Mouse (Mus musculus): Measurements from ENCODE around the gene Kantr. TPM values are rescaled to one million over a fixed set of nuclear protein-coding genes. Genes with fewer than 3 reads are reported as not detected.
"Not testable (repeated sequence)": the region's sequence is repeated elsewhere in the genome, so short reads cannot be mapped to it uniquely, and the experiment has no call there.

Gene Kantr
- polyA plus RNA-seq, 1 experiment from 2014 or later, result 15.4 TPM

GRCm38 (mm10) chrX:152342358-152342901 lies 15.1 kb upstream of the Kantr start, which contains the start of gene Tspyl2:
Tspyl2 (minus strand) TSS chrX:152342425.
- H3K4me2 ChIP-seq (ENCODE audit: low read depth, low read length), result peak within 1 kb of the TSS; percentile 58
- H3K9me3 ChIP-seq (ENCODE audit: control insufficient read depth, low read length), result no peaks in the 10 kb centered on the region
- H3K27ac ChIP-seq (replicated peaks; ENCODE audit: low read depth, low read length), result peak within 1 kb of the TSS; percentile 83
- peaks cover 23% of the 10 kb centered on the region; the same call in 1 of the 2 replicates for H3K36me3 ChIP-seq (ENCODE audit: control insufficient read depth, insufficient read depth, low read length)
- peak within 1 kb of the TSS; percentile 85 for H3K9ac ChIP-seq (ENCODE audit: low read depth, low read length)
- ATAC-seq (ENCODE audit: low read depth) (peak; percentile 97), DNase-seq (ENCODE audit: low spot score) (peak; percentile 98)
- 19% methylated on average over 14 of the region's 27 CpGs for WGBS
- H3K4me1 ChIP-seq (ENCODE audit: control insufficient read depth, insufficient read depth, low read length), result 0 out of 2 replicates have a peak, but pooled peaks cover 5% of the 10 kb centered on the region
- peaks cover 51% of the 10 kb centered on the region for H3K27me3 ChIP-seq (replicated peaks; ENCODE audit: control insufficient read depth, insufficient read depth, low read length)
- peak within 1 kb of the TSS; percentile 59 for H3K4me3 ChIP-seq (ENCODE audit: low read depth, low read length)

GRCm38 (mm10) chrX:152341496-152341895 lies 14.2 kb upstream of the Kantr start:
- peak overlapping the region; percentile 58 for H3K4me2 ChIP-seq (ENCODE audit: low read depth, low read length)
- WGBS, result 42% methylated on average over 8 of the region's 11 CpGs
- H3K27ac ChIP-seq (replicated peaks; ENCODE audit: low read depth, low read length), result peak overlapping the region; percentile 83
- peak; percentile 2 for DNase-seq (ENCODE audit: low spot score)
- H3K4me1 ChIP-seq (ENCODE audit: control insufficient read depth, insufficient read depth, low read length), result 0 out of 2 replicates have a peak, but pooled peaks cover 5% of the 10 kb centered on the region
- H3K4me3 ChIP-seq (ENCODE audit: low read depth, low read length), result peak overlapping the region; percentile 59
- H3K9me3 ChIP-seq (ENCODE audit: control insufficient read depth, low read length), result no peaks in the 10 kb centered on the region
- peaks cover 23% of the 10 kb centered on the region; the same call in 1 of the 2 replicates for H3K36me3 ChIP-seq (ENCODE audit: control insufficient read depth, insufficient read depth, low read length)
- peaks cover 58% of the 10 kb centered on the region for H3K27me3 ChIP-seq (replicated peaks; ENCODE audit: control insufficient read depth, insufficient read depth, low read length)
- no peak for ATAC-seq (ENCODE audit: low read depth)
- H3K9ac ChIP-seq (ENCODE audit: low read depth, low read length), result peak overlapping the region; percentile 85

- ATAC-seq (ENCODE audit: low read depth), result peak; percentile 100
- H3K4me3 ChIP-seq (ENCODE audit: low read depth, low read length), result peak overlapping the region; percentile 26
- H3K27ac ChIP-seq (replicated peaks; ENCODE audit: low read depth, low read length), result peak overlapping the region; percentile 92
- 0 out of 2 replicates have a peak, but pooled peaks cover 5% of the 10 kb centered on the region for H3K4me1 ChIP-seq (ENCODE audit: control insufficient read depth, insufficient read depth, low read length)
- no peaks in the 10 kb centered on the region for H3K9me3 ChIP-seq (ENCODE audit: control insufficient read depth, low read length)
- 26% methylated on average over 31 of the region's 33 CpGs for WGBS
- peak; percentile 97 for DNase-seq (ENCODE audit: low spot score)
- peaks cover 23% of the 10 kb centered on the region; the same call in 1 of the 2 replicates for H3K36me3 ChIP-seq (ENCODE audit: control insufficient read depth, insufficient read depth, low read length)
- H3K27me3 ChIP-seq (replicated peaks; ENCODE audit: control insufficient read depth, insufficient read depth, low read length), result peaks cover 40% of the 10 kb centered on the region; the same call in 1 of the 2 replicates
- peak overlapping the region; percentile 49 for H3K4me2 ChIP-seq (ENCODE audit: low read depth, low read length)
- peak overlapping the region; percentile 64 for H3K9ac ChIP-seq (ENCODE audit: low read depth, low read length)
Measured at GRCm38 (mm10) chrX:152336546-152337332, 9.4 kb upstream of the Kantr start.

GRCm38 (mm10) chrX:152336123-152336522 lies 8.8 kb upstream of the Kantr start:
- peak overlapping the region; percentile 49 for H3K4me2 ChIP-seq (ENCODE audit: low read depth, low read length)
- H3K9ac ChIP-seq (ENCODE audit: low read depth, low read length); H3K9me3 ChIP-seq (ENCODE audit: control insufficient read depth, low read length); ATAC-seq (ENCODE audit: low read depth); H3K4me1 ChIP-seq (ENCODE audit: control insufficient read depth, insufficient read depth, low read length); DNase-seq (ENCODE audit: low spot score): not testable (repeated sequence)
- H3K27ac ChIP-seq (replicated peaks; ENCODE audit: low read depth, low read length), result peak overlapping the region; percentile 92
- H3K4me3 ChIP-seq (ENCODE audit: low read depth, low read length), result peak overlapping the region; percentile 26
- H3K36me3 ChIP-seq (ENCODE audit: control insufficient read depth, insufficient read depth, low read length), result peaks cover 23% of the 10 kb centered on the region; the same call in 1 of the 2 replicates
- WGBS, result 43% methylated on average over 4 of the region's 4 CpGs
- H3K27me3 ChIP-seq (replicated peaks; ENCODE audit: control insufficient read depth, insufficient read depth, low read length), result peaks cover 34% of the 10 kb centered on the region; the same call in 1 of the 2 replicates

- not testable (repeated sequence) for H3K4me1 ChIP-seq (ENCODE audit: control insufficient read depth, insufficient read depth, low read length); H3K4me3 ChIP-seq (ENCODE audit: low read depth, low read length); ATAC-seq (ENCODE audit: low read depth); H3K27ac ChIP-seq (replicated peaks; ENCODE audit: low read depth, low read length); H3K9ac ChIP-seq (ENCODE audit: low read depth, low read length); H3K4me2 ChIP-seq (ENCODE audit: low read depth, low read length); H3K36me3 ChIP-seq (ENCODE audit: control insufficient read depth, insufficient read depth, low read length); H3K9me3 ChIP-seq (ENCODE audit: control insufficient read depth, low read length); DNase-seq (ENCODE audit: low spot score)
- H3K27me3 ChIP-seq (replicated peaks; ENCODE audit: control insufficient read depth, insufficient read depth, low read length), result peaks cover 21% of the 10 kb centered on the region
Measured at GRCm38 (mm10) chrX:152329400-152329799, 2.1 kb upstream of the Kantr start.

GRCm38 (mm10) chrX:152327689-152328052 lies 376 bp upstream of the Kantr start:
- Histone ChIP-seq H3K9ac (ENCODE audit: low read depth, low read length) (peak overlapping the region; percentile 32; the same call in 1 of the 2 replicates), H3K27ac (replicated peaks; ENCODE audit: low read depth, low read length) (0 out of 2 replicates have a peak overlapping the region, but pooled peaks have one; percentile 4), H3K9me3 (ENCODE audit: control insufficient read depth, low read length) (no peaks in the 10 kb centered on the region), H3K27me3 (replicated peaks; ENCODE audit: control insufficient read depth, insufficient read depth, low read length) (peaks cover 18% of the 10 kb centered on the region), H3K4me3 (ENCODE audit: low read depth, low read length) (peak overlapping the region; percentile 57), H3K36me3 (ENCODE audit: control insufficient read depth, insufficient read depth, low read length) (no peaks in the 10 kb centered on the region), H3K4me1 (ENCODE audit: control insufficient read depth, insufficient read depth, low read length) (no peaks in the 10 kb centered on the region), H3K4me2 (ENCODE audit: low read depth, low read length) (peak overlapping the region; percentile 56)
- 29% methylated on average over 8 of the region's 8 CpGs for WGBS
- ATAC-seq (ENCODE audit: low read depth), result peak; percentile 26
- DNase-seq (ENCODE audit: low spot score), result no peak

GRCm38 (mm10) chrX:152323584-152323983 lies 3.7 kb downstream of the Kantr start:
- no peak overlapping the region for H3K9ac ChIP-seq (ENCODE audit: low read depth, low read length)
- no peak overlapping the region for H3K4me3 ChIP-seq (ENCODE audit: low read depth, low read length)
- DNase-seq (ENCODE audit: low spot score), result no peak
- H3K27ac ChIP-seq (replicated peaks; ENCODE audit: low read depth, low read length), result no peak overlapping the region
- H3K4me1 ChIP-seq (ENCODE audit: control insufficient read depth, insufficient read depth, low read length), result no peaks in the 10 kb centered on the region
- ATAC-seq (ENCODE audit: low read depth), result no peak
- no peaks in the 10 kb centered on the region for H3K9me3 ChIP-seq (ENCODE audit: control insufficient read depth, low read length)
- 97% methylated on average over 1 of the region's 1 CpGs for WGBS
- H3K36me3 ChIP-seq (ENCODE audit: control insufficient read depth, insufficient read depth, low read length), result 0 out of 2 replicates have a peak, but pooled peaks cover 6% of the 10 kb centered on the region
- H3K27me3 ChIP-seq (replicated peaks; ENCODE audit: control insufficient read depth, insufficient read depth, low read length), result peaks cover 11% of the 10 kb centered on the region; the same call in 1 of the 2 replicates
- H3K4me2 ChIP-seq (ENCODE audit: low read depth, low read length), result no peak overlapping the region

- Histone ChIP-seq H3K4me3 (ENCODE audit: low read depth, low read length) (no peak overlapping the region), H3K27ac (replicated peaks; ENCODE audit: low read depth, low read length) (no peak overlapping the region), H3K27me3 (replicated peaks; ENCODE audit: control insufficient read depth, insufficient read depth, low read length) (peaks cover 10% of the 10 kb centered on the region; the same call in 1 of the 2 replicates), H3K9me3 (ENCODE audit: control insufficient read depth, low read length) (no peaks in the 10 kb centered on the region), H3K36me3 (ENCODE audit: control insufficient read depth, insufficient read depth, low read length) (0 out of 2 replicates have a peak, but pooled peaks cover 6% of the 10 kb centered on the region), H3K4me1 (ENCODE audit: control insufficient read depth, insufficient read depth, low read length) (no peaks in the 10 kb centered on the region), H3K9ac (ENCODE audit: low read depth, low read length) (no peak overlapping the region), H3K4me2 (ENCODE audit: low read depth, low read length) (no peak overlapping the region)
- WGBS, result 40% methylated on average over 2 of the region's 2 CpGs
- ATAC-seq (ENCODE audit: low read depth) (no peak), DNase-seq (ENCODE audit: low spot score) (peak; percentile 3)
Measured at GRCm38 (mm10) chrX:152322776-152323175, 4.5 kb downstream of the Kantr start.

All from embryonic facial prominence, embryonic 14.5 days (tissue).